Mouse (Mus musculus) central nervous system, embryonic 18 days (tissue): ENCODE measurements around the gene Samd10. TPM values are rescaled to one million over a fixed set of nuclear protein-coding genes. Genes with fewer than 3 reads are reported as not detected.

Source experiments
- polyA plus RNA-seq: library from polyadenylated mRNA; depleted of rRNA; stranded (reverse); fragments of >200 nt; gene quantifications from 2 replicates; pipeline ENCODE4 v1.2.3, GENCODE M21; 2012; rRNA removed

Gene Samd10
- polyA plus RNA-seq = 116 and 121 TPM in 2 replicates

GRCm38 (mm10) chr2:181598454-181599351, at the start of gene Samd10:
Gene Samd10, minus strand, starts transcription at chr2:181599212.

GRCm38 (mm10) chr2:181592231-181593041, 6.6 kb downstream of the Samd10 start, which contains the start of gene Zfp512b:
Gene Zfp512b, minus strand, starts transcription at chr2:181592803.

GRCm38 (mm10) chr2:181591528-181592085, 7.4 kb downstream of the Samd10 start, which contains the start of gene Prpf6:
Gene Prpf6, plus strand, starts transcription at chr2:181591868.

GRCm38 (mm10) chr2:181584411-181584942, 14.5 kb downstream of the Samd10 start, which contains the start of gene Uckl1:
Gene Uckl1, minus strand, starts transcription at chr2:181584892.

Other genes with a start within 250 kb of the Samd10 start
- gene Zgpat, start 234.3 kb downstream of the Samd10 start, polyA plus RNA-seq = 130 and 133 TPM in 2 replicates
- gene Arfrp1, start 233.8 kb downstream of the Samd10 start, polyA plus RNA-seq = 104 and 107 TPM in 2 replicates
- gene Lime1, start 219.1 kb downstream of the Samd10 start, polyA plus RNA-seq = 115 and 119 TPM in 2 replicates
- 10.0 and 11.4 TPM in 2 replicates for gene Zbtb46, start 139.8 kb downstream of the Samd10 start, polyA plus RNA-seq
- gene Abhd16b, start 106.0 kb downstream of the Samd10 start, polyA plus RNA-seq = not detected in 2 replicates
- gene Tpd52l2, start 102.1 kb downstream of the Samd10 start, polyA plus RNA-seq = 108 and 119 TPM in 2 replicates
- gene Dnajc5, start 78.7 kb downstream of the Samd10 start, polyA plus RNA-seq = 183 and 196 TPM in 2 replicates
- gene Uckl1, start 14.3 kb downstream of the Samd10 start, polyA plus RNA-seq = 149 and 150 TPM in 2 replicates
- gene Prpf6, start 7.3 kb downstream of the Samd10 start, polyA plus RNA-seq = 34.2 and 36.7 TPM in 2 replicates
- 109 and 115 TPM in 2 replicates for gene Zfp512b, start 6.4 kb downstream of the Samd10 start, polyA plus RNA-seq
- gene Gm29797, start 57.8 kb upstream of the Samd10 start, polyA plus RNA-seq = 0.31 TPM in 1 of 2 replicates, not detected in the other
- gene Sox18, start 72.4 kb upstream of the Samd10 start, polyA plus RNA-seq = 17.6 and 18.4 TPM in 2 replicates
- gene Tcea2, start 81.1 kb upstream of the Samd10 start, polyA plus RNA-seq = 94.0 and 96.3 TPM in 2 replicates
- gene Rgs19, start 94.8 kb upstream of the Samd10 start, polyA plus RNA-seq = 103 and 106 TPM in 2 replicates
- gene Lkaaear1, start 99.2 kb upstream of the Samd10 start, polyA plus RNA-seq = not detected in 2 replicates
- gene Oprl1, start 115.8 kb upstream of the Samd10 start, polyA plus RNA-seq = 82.6 and 85.7 TPM in 2 replicates
- 34.6 and 34.7 TPM in 2 replicates for gene Myt1, start 164.1 kb upstream of the Samd10 start, polyA plus RNA-seq
- 53.4 and 53.5 TPM in 2 replicates for gene Pcmtd2, start 238.6 kb upstream of the Samd10 start, polyA plus RNA-seq